Mouse (Mus musculus): ENCODE results near the gene Arrdc5. TPM values are rescaled to one million over a fixed set of nuclear protein-coding genes. Genes with fewer than 3 reads are reported as not detected.

Arrdc5 gene
- polyA plus RNA-seq, 1 experiment from 2014 or later, result not detected

DNA sequence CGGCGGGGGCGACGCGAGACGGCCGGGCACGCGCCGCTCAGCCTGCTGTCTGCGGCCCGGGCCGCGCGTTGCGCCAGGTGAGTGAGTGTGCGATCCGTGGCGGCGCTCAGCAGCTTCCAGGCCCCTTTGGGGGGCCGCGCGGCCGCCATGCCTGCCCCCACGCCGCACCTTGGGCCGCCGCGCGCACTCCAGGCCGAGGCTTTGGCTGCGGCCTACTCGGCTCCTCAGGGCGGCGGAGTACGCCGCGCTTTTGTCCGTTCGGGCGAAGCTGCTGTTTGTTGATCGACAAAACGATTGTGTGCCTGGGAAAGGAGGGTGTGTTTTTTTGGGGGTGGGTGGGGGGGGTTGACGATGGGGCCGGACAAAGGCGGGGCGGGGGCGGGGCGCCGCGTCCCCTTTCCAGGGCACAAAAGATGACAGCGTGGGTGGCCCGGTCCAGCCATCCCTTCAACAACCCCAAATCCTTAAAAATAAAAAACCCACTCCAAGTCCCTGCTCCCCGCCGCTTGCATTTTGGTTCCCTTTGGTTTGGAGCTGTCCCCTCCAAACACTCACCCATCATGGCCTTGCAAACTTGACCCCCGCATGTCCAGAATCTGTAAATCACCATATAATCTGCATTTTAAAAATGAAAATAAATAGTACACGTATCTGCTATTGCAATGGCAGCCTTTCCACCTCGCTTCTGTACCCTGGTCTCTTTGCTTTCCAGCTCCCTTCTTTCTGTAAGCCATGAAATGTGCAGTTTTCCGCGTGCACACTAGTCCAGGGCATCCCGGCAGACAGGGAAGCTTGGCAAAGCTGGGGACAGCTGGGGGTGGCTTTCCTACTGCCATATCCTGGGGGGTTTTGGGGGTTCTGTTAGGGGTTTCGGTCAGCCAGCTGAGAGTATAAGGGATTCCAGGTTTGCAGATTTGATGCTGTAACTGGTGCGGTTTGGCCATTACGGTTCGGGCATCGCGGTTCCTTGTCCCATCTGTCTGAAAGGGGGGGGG is 26.4 kb upstream of the Arrdc5 start:
- Histone ChIP-seq H3K4me2 (ENCODE audit: low read depth, low read length) (peak overlapping the region; percentile 97), H3K9ac (replicated peaks) (peak overlapping the region; percentile 87), H3K36me3 (replicated peaks; ENCODE audit: insufficient read depth, low read length) (peaks cover 12% of the 10 kb centered on the region), H3K27me3 (ENCODE audit: insufficient read depth, low read length) (no peaks in the 10 kb centered on the region), H3K27ac (ENCODE audit: low read depth) (peak overlapping the region; percentile 97), H3K4me3 (ENCODE audit: low read depth, low read length) (peak overlapping the region; percentile 78), H3K9me3 (ENCODE audit: low read length) (no peaks in the 10 kb centered on the region), H3K4me1 (ENCODE audit: insufficient read depth) (peaks cover 49% of the 10 kb centered on the region)
- 5% methylated on average over 61 of the region's 67 CpGs for WGBS (ENCODE audit: insufficient replicate concordance)
- peak; percentile 45 for ATAC-seq
- TF ChIP-seq EP300 (IDR thresholded peaks at IDR 0.05; ENCODE audit: low read depth) (no peak), CTCF (IDR thresholded peaks at IDR 0.05; ENCODE audit: low read depth) (no peak)
- no peak for DNase-seq

DNA sequence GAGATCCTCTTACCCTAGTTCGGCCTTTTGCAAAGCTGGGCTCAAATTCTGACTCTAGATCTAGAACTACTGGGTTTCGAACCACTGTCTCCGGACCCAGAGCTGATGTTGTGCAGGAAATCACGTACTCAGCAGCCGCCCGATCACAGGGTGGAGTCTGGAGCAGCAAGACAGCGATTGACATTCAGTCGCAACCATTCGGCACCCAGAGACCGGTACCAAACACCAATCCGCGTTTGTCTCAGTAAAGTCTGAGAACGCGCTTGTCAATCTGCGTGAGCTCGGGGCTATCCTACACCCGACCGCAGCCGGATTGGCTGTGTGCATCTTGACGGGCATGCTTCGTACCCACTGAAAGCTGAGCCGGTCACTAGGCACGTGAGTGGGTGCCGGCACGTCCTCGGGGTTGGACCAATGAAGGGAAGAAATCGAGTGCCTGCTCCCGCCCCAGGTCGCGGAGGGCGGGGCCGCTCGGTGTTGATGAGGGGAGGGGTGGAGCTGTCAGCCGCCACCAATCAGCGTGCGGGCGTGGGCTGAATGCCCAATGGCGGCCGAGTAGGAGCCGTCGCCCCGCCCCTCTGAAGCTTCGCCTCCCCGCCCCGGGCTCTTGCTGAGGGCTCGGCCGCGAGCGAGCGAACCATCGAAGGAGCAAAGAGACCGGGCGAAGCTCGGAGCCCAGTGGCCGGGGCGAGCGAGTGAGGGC is 25.5 kb upstream of the Arrdc5 start, which contains the start of gene Kdm4b:
Kdm4b (plus strand) TSS at position 613 of the 703 bp plus-strand sequence.
- peak; percentile 96 for ATAC-seq
- DNase-seq, result peak; percentile 99
- peak within 1 kb of the TSS; percentile 97 for H3K4me2 ChIP-seq (ENCODE audit: low read depth, low read length)
- peaks cover 17% of the 10 kb centered on the region for H3K36me3 ChIP-seq (replicated peaks; ENCODE audit: insufficient read depth, low read length)
- peak within 1 kb of the TSS; percentile 78 for H3K4me3 ChIP-seq (ENCODE audit: low read depth, low read length)
- peak within 1 kb of the TSS; percentile 87 for H3K9ac ChIP-seq (replicated peaks)
- WGBS (ENCODE audit: insufficient replicate concordance), result under 1% methylated on average over 57 of the region's 57 CpGs
- H3K27ac ChIP-seq (ENCODE audit: low read depth), result peak within 1 kb of the TSS; percentile 97
- H3K27me3 ChIP-seq (ENCODE audit: insufficient read depth, low read length), result no peaks in the 10 kb centered on the region
- peaks cover 43% of the 10 kb centered on the region for H3K4me1 ChIP-seq (ENCODE audit: insufficient read depth)
- no peaks in the 10 kb centered on the region for H3K9me3 ChIP-seq (ENCODE audit: low read length)
- no peak for TF ChIP-seq EP300 (IDR thresholded peaks at IDR 0.05; ENCODE audit: low read depth)
- TF ChIP-seq CTCF (IDR thresholded peaks at IDR 0.05; ENCODE audit: low read depth), result no peak

DNA sequence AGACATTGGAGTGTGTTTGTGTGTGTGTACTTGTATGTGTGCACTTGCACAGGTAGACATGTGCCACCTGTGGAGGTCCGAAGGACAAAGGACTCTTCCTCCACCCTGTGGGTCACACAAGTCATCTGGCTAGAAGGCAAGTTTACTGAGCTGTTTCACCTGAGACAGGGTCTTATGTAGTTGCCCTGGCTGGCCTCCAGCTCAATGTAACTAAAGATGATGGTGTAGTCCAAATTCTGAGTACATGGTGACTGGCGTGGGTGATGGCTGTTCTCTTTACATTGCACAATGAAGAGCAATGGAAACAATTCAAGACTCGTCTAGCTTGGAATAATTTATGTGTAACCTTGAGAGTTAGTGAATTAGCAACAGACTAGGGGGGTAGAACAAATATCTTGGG is 24.3 kb upstream of the Arrdc5 start:
- Histone ChIP-seq H3K27ac (ENCODE audit: low read depth) (no peak overlapping the region), H3K9ac (replicated peaks) (no peak overlapping the region), H3K4me3 (ENCODE audit: low read depth, low read length) (no peak overlapping the region), H3K27me3 (ENCODE audit: insufficient read depth, low read length) (no peaks in the 10 kb centered on the region), H3K9me3 (ENCODE audit: low read length) (no peaks in the 10 kb centered on the region), H3K36me3 (replicated peaks; ENCODE audit: insufficient read depth, low read length) (peaks cover 27% of the 10 kb centered on the region), H3K4me2 (ENCODE audit: low read depth, low read length) (no peak overlapping the region), H3K4me1 (ENCODE audit: insufficient read depth) (peaks cover 32% of the 10 kb centered on the region)
- no peak for DNase-seq
- no peak for TF ChIP-seq EP300 (IDR thresholded peaks at IDR 0.05; ENCODE audit: low read depth)
- no peak for TF ChIP-seq CTCF (IDR thresholded peaks at IDR 0.05; ENCODE audit: low read depth)
- WGBS (ENCODE audit: insufficient replicate concordance), result 67% methylated on average over 3 of the region's 3 CpGs
- no peak for ATAC-seq

DNA sequence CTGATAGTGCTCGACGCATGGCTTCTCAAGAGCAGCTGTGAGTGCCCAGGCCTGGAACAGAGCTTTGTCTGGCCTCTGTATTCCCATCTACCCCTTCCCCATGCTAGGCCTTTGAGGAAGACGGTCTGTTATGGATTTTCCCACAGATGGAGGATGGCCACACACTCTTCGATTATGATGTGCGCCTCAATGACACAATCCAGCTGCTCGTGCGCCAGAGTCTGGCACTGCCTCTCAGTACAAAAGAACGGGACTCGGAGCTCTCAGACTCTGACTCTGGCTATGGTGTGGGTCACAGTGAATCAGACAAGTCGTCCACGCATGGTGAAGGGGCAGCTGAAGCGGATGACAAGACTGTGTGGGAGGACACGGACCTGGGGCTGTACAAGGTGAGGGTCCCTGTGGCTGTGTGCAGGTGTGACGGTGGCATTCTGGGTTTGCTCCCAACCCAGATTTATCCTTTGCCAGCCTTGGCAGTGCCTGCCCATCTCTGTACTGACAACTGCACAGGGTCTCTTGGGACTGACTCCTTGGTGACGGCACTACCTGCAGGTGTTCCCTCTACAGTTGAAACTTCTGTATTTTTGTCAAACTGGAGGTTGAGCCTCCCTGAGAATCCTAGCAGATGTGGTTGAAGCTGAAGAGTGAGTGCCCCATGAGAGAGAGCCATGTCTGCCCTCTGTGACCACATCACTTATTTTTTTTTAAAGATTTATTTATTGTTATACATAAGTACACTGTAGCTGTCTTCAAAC is 9.3 kb upstream of the Arrdc5 start:
- TF ChIP-seq EP300 (IDR thresholded peaks at IDR 0.05; ENCODE audit: low read depth) (no peak), CTCF (IDR thresholded peaks at IDR 0.05; ENCODE audit: low read depth) (no peak)
- H3K4me2 ChIP-seq (ENCODE audit: low read depth, low read length), result no peak overlapping the region
- H3K9ac ChIP-seq (replicated peaks), result no peak overlapping the region
- peaks cover 27% of the 10 kb centered on the region for H3K4me1 ChIP-seq (ENCODE audit: insufficient read depth)
- H3K4me3 ChIP-seq (ENCODE audit: low read depth, low read length), result no peak overlapping the region
- ATAC-seq (peak; percentile 39), DNase-seq (no peak)
- no peaks in the 10 kb centered on the region for H3K9me3 ChIP-seq (ENCODE audit: low read length)
- WGBS (ENCODE audit: insufficient replicate concordance), result 87% methylated on average over 15 of the region's 15 CpGs
- H3K36me3 ChIP-seq (replicated peaks; ENCODE audit: insufficient read depth, low read length), result peaks cover 74% of the 10 kb centered on the region
- no peaks in the 10 kb centered on the region for H3K27me3 ChIP-seq (ENCODE audit: insufficient read depth, low read length)
- peak overlapping the region; percentile 50 for H3K27ac ChIP-seq (ENCODE audit: low read depth)

DNA sequence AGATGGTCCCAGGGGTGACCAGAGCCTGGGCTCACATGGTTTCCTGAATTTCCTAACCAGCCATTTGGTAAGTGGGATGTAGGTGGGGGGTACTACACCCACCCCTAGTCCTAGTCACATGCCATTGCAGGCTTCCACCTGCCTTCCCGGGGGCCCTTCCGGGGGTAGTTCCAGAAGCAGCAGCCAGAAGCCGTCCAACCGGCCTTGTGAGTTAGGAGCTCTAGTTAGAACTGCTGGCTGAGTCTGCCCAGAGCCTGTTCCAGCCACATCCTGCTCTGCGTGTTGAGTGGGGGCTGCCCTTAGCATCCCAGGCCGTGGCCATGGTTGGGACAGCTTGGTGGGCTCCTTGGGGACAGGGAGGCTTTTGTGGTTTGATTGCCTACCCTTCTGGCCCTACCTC is 8.0 kb upstream of the Arrdc5 start:
- no peak for DNase-seq
- no peak overlapping the region for H3K9ac ChIP-seq (replicated peaks)
- H3K27ac ChIP-seq (ENCODE audit: low read depth), result 0 out of 2 replicates have a peak overlapping the region, but pooled peaks have one; percentile 22
- no peaks in the 10 kb centered on the region for H3K9me3 ChIP-seq (ENCODE audit: low read length)
- H3K4me2 ChIP-seq (ENCODE audit: low read depth, low read length), result no peak overlapping the region
- 76% methylated on average over 6 of the region's 6 CpGs for WGBS (ENCODE audit: insufficient replicate concordance)
- peaks cover 33% of the 10 kb centered on the region for H3K4me1 ChIP-seq (ENCODE audit: insufficient read depth)
- no peaks in the 10 kb centered on the region for H3K27me3 ChIP-seq (ENCODE audit: insufficient read depth, low read length)
- no peak overlapping the region for H3K4me3 ChIP-seq (ENCODE audit: low read depth, low read length)
- peaks cover 66% of the 10 kb centered on the region for H3K36me3 ChIP-seq (replicated peaks; ENCODE audit: insufficient read depth, low read length)
- no peak for ATAC-seq
- TF ChIP-seq EP300 (IDR thresholded peaks at IDR 0.05; ENCODE audit: low read depth), result no peak
- no peak for TF ChIP-seq CTCF (IDR thresholded peaks at IDR 0.05; ENCODE audit: low read depth)
